Mouse (Mus musculus) left cerebral cortex, postnatal 25 days (tissue): ENCODE measurements at regions not wholly inside any gene's neighbourhood (a gene's known extent, or its start where the extent isn't known, plus 50 kb on each side); places are given as distances from the start of the nearest gene placed in this dataset.

Experiments used
- DNase-seq, 2 experiments: peaks; one replicate each; pipeline ENCODE4 v3.0.0; 2022; ENCODE audit warnings: low spot score in 2 of 2, mixed read lengths in 1 of 2
- intact Hi-C: fragments of 180-260 bp; cut with DNase I; formaldehyde crosslinking; loops from one replicate; pipeline ENCODE4 v1.15.1; 2025

DNA sequence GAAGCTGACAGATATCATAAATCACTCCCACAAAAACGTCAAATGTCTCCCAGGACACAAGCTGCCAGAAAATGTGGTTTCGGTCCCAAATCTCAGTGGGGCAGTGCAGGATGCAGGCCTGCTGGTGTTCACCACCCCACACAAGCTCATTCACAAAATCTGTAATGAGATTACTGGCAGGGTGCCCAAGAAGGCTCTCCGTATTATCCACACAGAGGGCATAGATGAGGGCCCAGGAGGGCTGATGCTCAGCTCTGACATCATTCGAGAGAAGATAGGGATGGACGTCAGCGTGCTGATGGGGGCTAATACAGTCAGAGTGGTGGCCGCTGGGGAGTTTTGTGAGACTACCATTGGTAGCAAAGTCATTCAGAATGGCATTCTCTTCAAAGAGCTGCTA, 375.9 kb upstream of the 4933412E24Rik start:
- no peak for DNase-seq
- intact Hi-C loops = no loop called here

GRCm38 (mm10) chr15:60390336-60390735, 373.9 kb upstream of the 4933412E24Rik start:
- DNase-seq = no peak
- intact Hi-C loops = no loop called here

DNA sequence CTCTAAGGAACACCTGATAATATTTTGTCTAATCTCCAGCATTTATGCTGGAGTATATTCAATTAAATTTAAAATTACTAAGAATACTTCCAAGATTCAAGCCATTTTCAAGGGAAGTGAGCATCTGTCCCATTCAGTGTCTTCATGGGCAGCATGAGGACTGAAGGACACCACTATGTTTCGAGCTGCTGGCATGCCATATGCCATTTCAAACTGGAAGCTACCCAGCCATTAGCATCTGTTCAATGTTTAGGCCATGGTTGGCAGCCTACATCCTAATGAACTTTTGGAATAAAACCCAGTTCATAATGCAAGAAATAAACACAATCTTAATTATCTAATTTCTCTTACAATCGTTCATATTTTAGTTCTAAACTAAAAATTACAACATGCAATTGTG, 371.5 kb upstream of the 4933412E24Rik start:
- no peak for DNase-seq

More for the DNA sequence above, 371.5 kb upstream of the 4933412E24Rik start:
- intact Hi-C loops = no loop called here
